18 mouse cellular contexts compared by ENCODE assay signal in genomic region chr13:29823487-29823886, GRCm38 (mm10). TPM values are rescaled to one million over a fixed set of nuclear protein-coding genes. Genes with fewer than 3 reads are reported as not detected.
A peak's percentile ranks its signal among the peaks of the same experiment; 100 is the strongest.
DNase-seq lines count a peak whose midpoint lies in the region; ATAC-seq lines count a peak whose summit lies in the region.
"Had no signal": no experiment of that assay in that cellular context is flagged by ENCODE, and none has a peak within 500 bp of the region (broad histone marks: within the 10 kb centered on the region; RNA-seq: fewer than 3 reads in every experiment).

No protein-coding gene starts in this region.

- ATAC-seq in neural tube, embryonic 11.5 days (ENCODE audit: insufficient read depth, low FRiP score, low TSS enrichment): no peak
- ATAC-seq in hindbrain, embryonic 11.5 days (ENCODE audit: low FRiP score): no peak
- no peak for ATAC-seq in midbrain, embryonic 11.5 days (ENCODE audit: low FRiP score)
- ATAC-seq in neural tube, embryonic 15.5 days (ENCODE audit: low FRiP score): peak; percentile 66; the same call in 1 of the 2 replicates
- ATAC-seq in CD4-positive, CD25-positive, alpha-beta regulatory T cell, adult 4 months: no peak

- H3K27me3 ChIP-seq in neural tube, embryonic 11.5 days (ENCODE audit: control insufficient read depth, insufficient read depth, low read length): no peaks in the 10 kb centered on the region
- no peaks in the 10 kb centered on the region for H3K27me3 ChIP-seq in hindbrain, embryonic 11.5 days (ENCODE audit: control insufficient read depth, insufficient read depth, low read length)
- no peaks in the 10 kb centered on the region for H3K27me3 ChIP-seq in midbrain, embryonic 11.5 days (ENCODE audit: control insufficient read depth, insufficient read depth, low read length)
- no peaks in the 10 kb centered on the region for H3K27me3 ChIP-seq in neural tube, embryonic 15.5 days (replicated peaks)
- H3K27me3 ChIP-seq: embryonic facial prominence, embryonic 12.5 days; megakaryocyte, embryonic 14.5 days had no signal

- WGBS in neural tube, embryonic 11.5 days: 84% methylated on average over 8 of the region's 8 CpGs
- WGBS in hindbrain, embryonic 11.5 days: 86% methylated on average over 8 of the region's 8 CpGs
- WGBS in midbrain, embryonic 11.5 days: 81% methylated on average over 8 of the region's 8 CpGs
- 67% methylated on average over 8 of the region's 8 CpGs for whole genome bisulfite sequencing in neural tube, embryonic 15.5 days

- H3K36me3 ChIP-seq in neural tube, embryonic 11.5 days (ENCODE audit: control insufficient read depth, insufficient read depth, low read length): no peaks in the 10 kb centered on the region
- no peaks in the 10 kb centered on the region for H3K36me3 ChIP-seq in hindbrain, embryonic 11.5 days (ENCODE audit: control insufficient read depth, insufficient read depth, low read length)
- no peaks in the 10 kb centered on the region for H3K36me3 ChIP-seq in midbrain, embryonic 11.5 days (ENCODE audit: control insufficient read depth, insufficient read depth, low read length)
- H3K36me3 ChIP-seq in neural tube, embryonic 15.5 days: no peaks in the 10 kb centered on the region
- H3K36me3 ChIP-seq: embryonic facial prominence, embryonic 12.5 days had no signal

- 0 out of 2 replicates have a peak overlapping the region, but pooled peaks have one; percentile 60 for H3K27ac ChIP-seq in neural tube, embryonic 11.5 days (ENCODE audit: low read depth, low read length)
- peak overlapping the region; percentile 54; the same call in 1 of the 2 replicates for H3K27ac ChIP-seq in hindbrain, embryonic 11.5 days (ENCODE audit: low read depth, low read length)
- H3K27ac ChIP-seq in midbrain, embryonic 11.5 days (ENCODE audit: low read depth, low read length): 0 out of 2 replicates have a peak overlapping the region, but pooled peaks have one; percentile 22
- peak overlapping the region; percentile 46 for H3K27ac ChIP-seq in neural tube, embryonic 15.5 days (replicated peaks)
- H3K27ac ChIP-seq: embryonic facial prominence, embryonic 12.5 days; kidney, postnatal 0 days had no signal

- no peaks in the 10 kb centered on the region for H3K9me3 ChIP-seq in neural tube, embryonic 11.5 days (ENCODE audit: control insufficient read depth, low read length)
- no peaks in the 10 kb centered on the region for H3K9me3 ChIP-seq in hindbrain, embryonic 11.5 days (ENCODE audit: control insufficient read depth, low read length)
- H3K9me3 ChIP-seq in midbrain, embryonic 11.5 days (ENCODE audit: control insufficient read depth, low read length): no peaks in the 10 kb centered on the region
- no peaks in the 10 kb centered on the region for H3K9me3 ChIP-seq in neural tube, embryonic 15.5 days (replicated peaks)
- H3K9me3 ChIP-seq: embryonic facial prominence, embryonic 12.5 days; megakaryocyte, embryonic 14.5 days had no signal

- H3K4me3 ChIP-seq in neural tube, embryonic 11.5 days (ENCODE audit: low read depth, low read length): no peak overlapping the region
- H3K4me3 ChIP-seq in hindbrain, embryonic 11.5 days (ENCODE audit: low read depth, low read length): no peak overlapping the region
- no peak overlapping the region for H3K4me3 ChIP-seq in midbrain, embryonic 11.5 days (ENCODE audit: low read depth, low read length)
- H3K4me3 ChIP-seq in neural tube, embryonic 15.5 days (replicated peaks): no peak overlapping the region
- H3K4me3 ChIP-seq: embryonic facial prominence, embryonic 12.5 days; erythroblast, embryonic 14.5 days; megakaryocyte, embryonic 14.5 days; myocyte had no signal

- no peak overlapping the region for H3K4me2 ChIP-seq in neural tube, embryonic 11.5 days (ENCODE audit: low read depth)
- H3K4me2 ChIP-seq in hindbrain, embryonic 11.5 days (replicated peaks; ENCODE audit: low read depth, low read length): no peak overlapping the region
- no peak overlapping the region for H3K4me2 ChIP-seq in midbrain, embryonic 11.5 days
- no peak overlapping the region for H3K4me2 ChIP-seq in neural tube, embryonic 15.5 days
- H3K4me2 ChIP-seq: embryonic facial prominence, embryonic 12.5 days had no signal

- DNase-seq in neural tube, embryonic 11.5 days (ENCODE audit: low spot score): no peak
- no peak for DNase-seq in neural tube, embryonic 10.5 days (ENCODE audit: extremely low spot score, low spot score)
- no peak for DNase-seq in hindbrain, embryonic 11.5 days (ENCODE audit: low spot score)
- no peak for DNase-seq in midbrain, embryonic 11.5 days (ENCODE audit: low spot score, missing footprints)
- no peak for DNase-seq in gastrocnemius, postnatal 25 days
- DNase-seq in gastrocnemius, adult 18-20 months (ENCODE audit: low spot score): no peak
- DNase-seq: gastrocnemius, postnatal 14 days; heart, postnatal 10 days; kidney, adult 18-20 months; liver; lung, postnatal 10 days had no signal

- H3K4me1 ChIP-seq in neural tube, embryonic 11.5 days (ENCODE audit: control insufficient read depth, insufficient read depth, low read length): 0 out of 2 replicates have a peak, but pooled peaks cover 7% of the 10 kb centered on the region
- H3K4me1 ChIP-seq in hindbrain, embryonic 11.5 days (replicated peaks; ENCODE audit: control insufficient read depth, insufficient read depth, low read length): no peaks in the 10 kb centered on the region
- peaks cover 11% of the 10 kb centered on the region for H3K4me1 ChIP-seq in midbrain, embryonic 11.5 days (ENCODE audit: control insufficient read depth, insufficient read depth, low read length)
- H3K4me1 ChIP-seq in neural tube, embryonic 15.5 days: peaks cover 3% of the 10 kb centered on the region; the same call in 1 of the 2 replicates

- no peak overlapping the region for H3K9ac ChIP-seq in neural tube, embryonic 11.5 days (ENCODE audit: low read length)
- H3K9ac ChIP-seq in hindbrain, embryonic 11.5 days (ENCODE audit: low read depth, low read length): no peak overlapping the region
- H3K9ac ChIP-seq in midbrain, embryonic 11.5 days (ENCODE audit: low read length): no peak overlapping the region
- no peak overlapping the region for H3K9ac ChIP-seq in neural tube, embryonic 15.5 days (replicated peaks)
- H3K9ac ChIP-seq: embryonic facial prominence, embryonic 12.5 days had no signal

RNA-seq across cellular contexts. Expression of gene Cdkal1, which starts 32.0 kb away (rescaled TPM):
- 27.5 and 29.8 TPM in 2 replicates for polyA plus RNA-seq in neural tube, embryonic 11.5 days (2014; fragmentation: Nextera tagmentation; extraction: Ambion mirVana)
- 29.0 and 30.0 TPM in 2 replicates for polyA plus RNA-seq in hindbrain, embryonic 11.5 days (2014; fragmentation: Nextera tagmentation; extraction: Ambion mirVana)
- polyA plus RNA-seq in midbrain, embryonic 11.5 days (2014; fragmentation: Nextera tagmentation; extraction: Ambion mirVana): 35.1 and 35.7 TPM in 2 replicates
- 20.4 and 22.4 TPM in 2 replicates for polyA plus RNA-seq in neural tube, embryonic 15.5 days (2015; fragmentation: Nextera tagmentation; extraction: Ambion mirVana)
- total RNA-seq in gastrocnemius, postnatal 25 days (2021): 10 to 100 TPM; 28.0 to 32.6 TPM
- 10 to 100 TPM; 27.6 to 32.1 TPM for total RNA-seq in gastrocnemius, adult 18-20 months (2021)
- 10 to 100 TPM; 42.5 to 49.3 TPM for polyA plus RNA-seq in CD4-positive, CD25-positive, alpha-beta regulatory T cell, adult 4 months (2017; shearing (Covaris generic))
